Mouse (Mus musculus): ENCODE measurements at regions not wholly inside any gene's neighbourhood (a gene's known extent, or its start where the extent isn't known, plus 50 kb on each side); places are given as distances from the start of the nearest gene placed in this dataset.

DNA sequence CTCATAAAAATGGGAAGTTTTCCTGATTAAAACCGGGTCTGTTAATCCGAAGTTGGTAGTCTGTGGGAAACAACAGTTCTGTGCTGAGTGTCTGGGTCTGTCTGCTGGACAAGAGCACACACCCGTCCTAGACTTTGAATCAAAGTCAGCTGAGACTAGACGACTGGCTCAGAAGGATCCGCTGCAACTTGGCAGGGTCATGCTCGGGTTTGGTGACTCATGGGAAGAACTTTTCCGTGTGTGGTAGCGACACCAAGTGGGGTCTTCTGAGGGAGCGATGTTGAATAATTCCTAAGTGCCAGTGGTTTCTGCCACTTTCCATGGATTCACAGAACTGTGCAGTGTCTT lies 248.9 kb downstream of the Ankrd50 start:
- TF ChIP-seq EP300 (IDR thresholded peaks at IDR 0.05) (no peak), CTCF (IDR thresholded peaks at IDR 0.05) (peak; percentile 35; the same call in 1 of the 2 replicates)
